Mouse (Mus musculus): ENCODE data around the gene Gm28043.
"Not testable (repeated sequence)": the region's sequence is repeated elsewhere in the genome, so short reads cannot be mapped to it uniquely, and the experiment has no call there.

Gene Gm28043

DNA sequence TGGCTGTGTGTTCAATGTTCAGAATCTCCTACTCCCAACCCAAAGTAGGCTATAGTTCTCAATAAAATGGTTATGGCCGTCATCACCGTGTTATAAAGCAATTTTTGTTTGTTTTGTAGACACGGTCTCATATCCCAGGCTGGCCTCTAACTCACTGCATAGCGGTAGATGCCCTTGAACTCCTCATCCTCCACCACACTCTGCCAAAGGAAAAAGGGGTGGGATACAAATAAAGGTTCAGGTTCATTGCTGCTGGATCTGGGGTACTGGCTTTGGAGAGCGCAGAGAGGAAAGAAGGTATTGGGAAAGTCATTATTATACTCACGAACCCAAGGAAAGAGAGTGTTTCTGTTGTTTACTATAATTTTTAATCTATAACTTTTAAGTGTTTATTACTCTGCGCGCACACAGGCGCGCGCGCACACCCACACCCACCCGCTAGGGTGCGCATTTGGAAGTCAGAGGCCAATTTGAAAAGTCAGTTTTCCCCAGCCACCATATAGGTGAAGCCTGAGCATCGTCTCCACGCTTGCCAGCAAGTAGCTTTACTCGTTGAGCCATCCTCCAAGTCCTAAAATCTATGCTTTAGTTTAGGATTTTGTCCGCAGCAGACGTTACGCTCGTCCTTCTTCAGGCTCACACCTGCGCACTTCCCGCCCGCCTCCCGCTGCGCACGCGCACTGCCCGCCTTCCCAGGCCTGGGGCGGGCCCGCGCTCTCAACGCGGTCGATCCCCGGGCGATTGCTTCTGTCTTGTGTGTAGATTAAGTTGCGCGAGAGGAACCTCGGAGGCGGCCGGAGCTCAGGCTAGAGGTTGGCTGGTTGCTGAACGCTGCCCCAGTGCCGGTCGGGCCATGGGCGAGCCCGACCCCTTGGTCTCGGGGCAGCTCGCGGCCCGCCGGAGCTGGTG lies at the start of gene Gm28043, which contains the start of gene Rnf8:
Gene Gm28043, plus strand, starts transcription at position 762 of the 909 bp plus-strand sequence.
Gene Rnf8, plus strand, starts transcription at position 676 of the 909 bp plus-strand sequence.
- DNase-seq: peak; percentile 90 to 93

DNA sequence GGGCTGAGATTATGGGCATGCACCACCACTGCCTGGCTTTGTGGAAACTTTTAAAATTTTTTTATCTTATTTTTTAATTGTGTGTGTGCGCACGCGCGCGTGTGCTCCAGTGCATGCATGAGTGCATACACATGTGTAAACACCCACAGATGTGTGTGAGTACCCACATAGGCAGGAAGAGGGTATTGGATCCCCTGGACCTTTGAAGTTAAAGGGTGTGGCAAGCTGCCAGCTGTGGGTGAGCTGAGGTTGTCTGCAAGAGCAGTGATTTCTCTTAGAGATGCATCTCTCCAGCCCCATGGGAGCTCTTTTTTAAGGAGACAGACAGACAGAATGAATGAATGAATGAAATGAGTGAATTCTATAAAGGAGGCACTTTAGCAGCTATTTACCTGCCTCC lies 49.2 kb upstream of the Gm28043 start:
- no peak for DNase-seq

- no peak for DNase-seq
These were observed 46.2 kb upstream of the Gm28043 start for GRCm38 (mm10) chr17:29568435-29568834.

GRCm38 (mm10) chr17:29569831-29570230 lies 44.8 kb upstream of the Gm28043 start:
- DNase-seq: no peak

GRCm38 (mm10) chr17:29579579-29580126 lies 35.0 kb upstream of the Gm28043 start:
- no peak for DNase-seq

DNA sequence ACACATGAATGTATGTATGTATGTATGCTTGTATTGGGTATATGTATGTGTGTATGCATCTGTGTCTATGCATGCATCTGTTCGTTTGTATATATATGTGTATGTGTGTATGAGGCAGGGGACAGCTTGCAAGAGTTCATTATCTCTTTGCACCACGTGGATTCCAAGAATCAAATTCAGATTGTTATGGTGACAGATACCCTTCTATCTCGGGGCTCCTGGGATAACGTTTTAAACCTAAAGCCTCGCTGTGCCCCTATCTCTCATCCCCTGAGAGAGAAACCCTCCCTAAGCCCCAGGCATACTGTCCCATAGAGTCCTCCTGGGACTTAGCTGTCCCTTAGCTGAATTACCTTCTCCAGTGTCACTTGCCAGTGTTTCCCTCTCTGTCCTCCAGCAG lies 31.1 kb upstream of the Gm28043 start:
- no peak for DNase-seq

- no peak for DNase-seq
These were observed 30.4 kb upstream of the Gm28043 start for GRCm38 (mm10) chr17:29584306-29584705.

DNA sequence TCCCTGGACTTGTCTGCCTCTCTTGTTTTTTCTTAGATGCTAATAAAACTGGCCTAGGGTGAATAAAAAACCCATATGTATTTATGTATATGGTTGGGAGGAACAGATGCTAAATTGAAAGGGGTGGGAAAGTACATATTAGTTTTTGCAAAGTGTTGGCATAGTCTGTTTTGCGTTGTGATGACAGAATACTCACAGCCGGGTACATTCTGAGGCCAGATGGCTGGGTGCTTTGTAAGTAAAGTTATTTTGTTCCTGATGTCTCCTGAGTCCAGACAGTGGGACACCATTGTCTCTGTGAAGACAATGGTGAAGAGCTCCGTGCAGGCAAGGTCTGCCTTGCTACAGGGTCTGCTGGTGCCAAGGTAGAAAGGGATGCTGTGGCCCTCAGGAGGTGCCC lies 29.9 kb upstream of the Gm28043 start:
- no peak for DNase-seq

DNA sequence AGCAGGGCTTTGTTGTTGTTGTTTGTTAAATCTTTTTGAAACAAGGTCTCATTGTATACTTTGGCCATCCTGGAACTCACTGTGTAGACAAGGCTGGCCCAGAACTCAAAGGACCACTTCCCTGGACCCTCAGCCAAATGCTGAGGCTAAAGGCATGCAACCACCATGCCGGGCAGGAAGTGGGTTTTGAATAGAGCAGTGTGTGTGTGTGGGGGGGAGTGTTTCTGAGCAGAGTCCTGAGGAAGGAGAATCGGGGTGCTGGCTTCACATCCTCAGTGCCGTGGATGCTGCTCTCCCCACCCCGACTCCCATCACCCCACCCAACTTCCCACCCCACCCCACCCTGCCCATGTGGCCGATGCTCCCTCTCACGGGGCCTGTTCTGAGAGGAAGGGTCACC lies 29.2 kb upstream of the Gm28043 start:
- no peak for DNase-seq

- DNase-seq: no peak
These were observed 27.8 kb upstream of the Gm28043 start for GRCm38 (mm10) chr17:29586921-29587320.

DNA sequence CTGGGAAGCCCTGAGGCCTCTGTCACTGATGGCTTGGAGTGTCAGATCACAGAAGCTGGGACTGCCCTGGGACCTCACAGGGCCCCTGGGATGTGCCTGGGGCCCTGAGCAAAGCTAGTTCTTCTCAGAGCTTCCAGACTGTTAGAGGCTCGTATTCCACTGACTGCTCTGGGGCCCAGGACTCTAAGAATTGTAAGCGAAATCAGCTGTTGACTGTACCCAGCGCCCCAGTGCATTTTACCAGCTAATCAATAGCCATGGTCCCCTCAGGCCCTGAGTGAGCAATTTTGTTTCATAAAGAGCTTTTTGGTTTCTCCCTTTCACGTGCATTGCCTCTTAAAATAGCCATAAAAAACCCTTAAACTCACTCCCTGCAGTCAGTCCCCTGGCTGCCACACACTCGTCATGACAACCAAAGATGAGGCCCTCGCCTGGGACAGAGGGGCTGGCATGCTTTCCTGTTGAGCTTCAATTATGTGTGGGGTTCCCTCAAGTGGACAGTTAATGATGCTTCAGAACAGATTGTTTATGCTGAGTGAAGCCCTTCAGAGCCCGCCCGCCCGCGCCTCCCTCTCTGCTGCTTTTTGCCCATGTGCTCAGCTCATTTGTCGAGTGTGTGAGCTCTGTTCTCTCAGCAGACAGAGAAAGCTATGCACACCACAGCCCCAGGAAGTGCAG lies 25.3 kb upstream of the Gm28043 start:
- DNase-seq: no peak

GRCm38 (mm10) chr17:29595891-29596770 lies 18.5 kb upstream of the Gm28043 start:
- DNase-seq: no peak

- DNase-seq: no peak
These were observed 17.9 kb upstream of the Gm28043 start for GRCm38 (mm10) chr17:29596771-29597132.

DNA sequence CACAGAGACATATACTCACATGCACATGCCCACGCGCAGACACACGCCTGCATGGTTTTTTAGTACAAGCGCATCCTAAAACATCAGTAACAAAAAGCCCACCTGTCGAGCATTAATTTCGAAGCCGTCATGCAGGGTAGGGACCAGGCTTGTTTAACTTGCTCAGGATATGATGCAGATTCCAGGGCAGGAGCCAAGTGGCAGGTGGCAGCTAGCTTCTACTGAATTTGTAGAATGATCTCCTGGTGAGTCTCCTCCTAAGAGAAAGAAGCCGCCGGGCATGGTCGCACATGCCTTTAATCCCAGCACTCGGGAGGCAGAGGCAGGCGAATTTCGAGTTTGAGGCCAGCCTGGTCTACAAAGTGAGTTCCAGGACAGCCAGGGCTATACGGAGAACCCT lies 15.6 kb upstream of the Gm28043 start:
- no peak for DNase-seq

DNA sequence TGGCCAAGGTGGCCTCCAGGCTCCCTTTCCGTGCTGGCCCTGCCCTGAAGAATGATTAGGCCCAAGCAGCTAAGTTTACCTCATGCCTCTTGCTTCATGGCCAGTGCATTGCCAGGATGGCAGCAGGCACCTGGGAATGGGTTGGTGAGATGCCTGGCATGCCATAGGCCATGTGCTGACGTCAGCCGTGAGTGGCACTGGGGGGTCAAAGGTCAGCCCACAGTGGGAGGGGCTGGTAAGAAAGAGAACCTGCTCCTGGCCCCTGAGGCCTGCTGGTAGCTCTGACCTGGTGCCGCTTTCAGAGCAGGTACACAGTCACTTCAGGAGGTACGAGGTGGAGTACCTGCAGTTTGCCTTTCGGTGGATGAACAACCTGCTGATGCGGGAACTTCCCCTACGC lies 15.1 kb upstream of the Gm28043 start:
- DNase-seq: no peak

GRCm38 (mm10) chr17:29601391-29601790 lies 13.3 kb upstream of the Gm28043 start:
- DNase-seq: no peak

- DNase-seq: peak; percentile 40 to 71
These were observed 11.4 kb upstream of the Gm28043 start for GRCm38 (mm10) chr17:29603283-29603682.

- not testable (repeated sequence) for DNase-seq
These were observed 1.2 kb upstream of the Gm28043 start for GRCm38 (mm10) chr17:29613453-29613852.

DNA sequence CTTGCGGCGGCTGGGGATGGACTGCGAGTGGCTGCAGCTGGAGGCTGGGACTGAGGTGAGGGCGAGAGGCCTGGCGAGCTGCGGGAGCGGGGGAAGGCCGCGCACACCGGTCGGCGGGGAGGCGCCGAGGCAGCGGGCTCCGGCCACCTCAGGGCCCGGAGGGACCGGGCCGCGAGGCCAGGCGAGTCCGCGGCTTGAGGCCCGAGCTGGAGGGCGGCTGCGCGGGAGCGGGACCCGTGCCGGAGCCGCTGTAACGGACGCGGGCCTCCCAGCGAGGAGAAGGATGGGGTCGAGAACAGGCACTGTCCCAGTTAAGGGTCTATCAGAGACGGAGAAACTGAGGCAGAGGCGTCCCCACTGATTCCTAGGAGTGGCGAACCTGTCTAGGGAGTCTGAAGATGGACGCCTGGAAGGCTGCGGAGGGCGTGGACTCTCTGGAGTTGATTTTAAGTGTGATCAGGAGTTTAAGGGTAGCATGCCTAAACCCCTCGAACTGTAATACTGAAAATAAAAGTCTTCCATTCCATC lies 412 bp downstream of the Gm28043 start:
- no peak for DNase-seq

- no peak for DNase-seq
These were observed 940 bp downstream of the Gm28043 start for GRCm38 (mm10) chr17:29615616-29616015.

DNA sequence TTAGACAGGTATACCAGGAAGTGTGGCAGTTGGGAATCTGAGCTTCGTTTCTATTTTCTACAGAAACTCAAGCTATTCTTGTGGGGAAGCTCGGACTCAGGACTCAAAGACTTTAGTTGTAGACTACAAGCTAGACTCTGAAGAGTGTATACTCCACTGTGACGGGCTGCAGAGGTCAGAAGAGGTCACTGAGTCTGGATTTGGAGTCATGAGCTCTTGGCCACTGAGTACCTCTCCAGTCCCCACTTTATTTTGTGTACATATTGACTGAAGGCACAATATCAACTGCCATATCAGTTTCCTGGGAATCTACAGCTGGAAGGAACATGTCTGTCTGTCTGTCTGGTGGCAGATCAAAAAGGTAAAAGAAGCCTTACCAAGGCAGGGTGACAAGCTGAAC lies 4.6 kb downstream of the Gm28043 start:
- no peak for DNase-seq

DNA sequence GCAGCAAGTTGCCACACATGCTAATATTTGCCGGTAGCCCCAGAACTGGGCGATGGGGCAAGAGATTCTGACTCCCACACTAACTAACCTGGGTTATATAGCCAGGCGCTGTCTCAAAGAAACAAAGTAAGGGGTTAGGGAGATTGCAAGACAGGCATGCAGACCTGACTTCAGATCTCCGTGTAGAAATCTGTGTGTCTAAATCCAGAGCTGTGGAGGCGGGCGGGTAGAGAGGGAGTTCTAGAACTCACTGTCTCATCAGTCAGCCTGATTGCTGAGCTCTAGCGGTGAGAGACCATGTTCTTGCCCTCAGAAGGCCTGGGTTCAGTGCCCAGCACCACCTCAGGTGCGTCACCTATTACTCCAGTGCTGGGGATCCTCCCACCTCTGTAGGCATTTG lies 8.8 kb downstream of the Gm28043 start:
- DNase-seq: no peak

DNA sequence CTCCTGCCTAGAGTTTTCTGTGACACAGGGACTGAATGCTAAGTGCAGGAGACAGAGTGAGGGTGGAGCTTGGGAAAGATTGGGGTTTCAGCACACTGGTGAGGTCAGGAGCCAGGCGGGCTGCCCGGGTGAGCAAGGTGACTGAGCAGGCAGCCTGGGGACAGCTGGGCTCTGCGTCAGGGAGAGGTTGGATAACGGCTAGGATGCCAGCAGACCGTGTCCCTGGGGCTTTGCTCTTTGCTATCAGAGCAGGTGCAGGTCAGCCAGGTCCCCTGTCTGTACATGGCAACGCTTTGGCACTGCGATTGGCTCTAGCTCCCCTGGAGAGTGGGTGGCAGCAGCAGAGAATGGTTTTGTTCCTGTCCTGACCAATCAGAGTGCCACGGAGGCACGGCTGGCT lies 12.6 kb downstream of the Gm28043 start:
- no peak for DNase-seq

All from spleen, adult 18-20 months (tissue).